Mouse (Mus musculus) stomach, embryonic 14.5 days (tissue): Measurements from ENCODE around the gene Boc. TPM values are rescaled to one million over a fixed set of nuclear protein-coding genes. Genes with fewer than 3 reads are reported as not detected.

Experiments
- ATAC-seq: fragments of 200-750 bp; cut with Nextera tagmentation; 2 replicates; pipeline ENCODE4 v1.8.0; 2017; ENCODE audit warnings: low read depth, moderate TSS enrichment; ENCODE audit not compliant: insufficient number of reproducible peaks, insufficient read depth, low FRiP score
- H3K27ac ChIP-seq: fragments of 300-500 bp; sonication (generic); 2 replicates; pipeline ENCODE4 v1.5.1; 2014; ENCODE audit warnings: mild to moderate bottlenecking, low read length, moderate library complexity, mixed read lengths
- H3K27me3 ChIP-seq: fragments of 300-500 bp; sonication (generic); 2 replicates; pipeline ENCODE4 v1.6.1; 2014; ENCODE audit warnings: low read length, control low read depth, mixed read lengths; ENCODE audit not compliant: control insufficient read depth, insufficient read depth
- H3K36me3 ChIP-seq: fragments of 300-500 bp; sonication (generic); 2 replicates; pipeline ENCODE4 v1.6.1; 2014; ENCODE audit warnings: mild to moderate bottlenecking, control low read depth, low read length, moderate library complexity, mixed read lengths; ENCODE audit not compliant: control insufficient read depth, insufficient read depth
- H3K4me1 ChIP-seq: fragments of 300-500 bp; sonication (generic); 2 replicates; pipeline ENCODE4 v1.6.1; 2014; ENCODE audit warnings: low read length, control low read depth, mixed read lengths; ENCODE audit not compliant: control insufficient read depth, insufficient read depth
- H3K4me2 ChIP-seq: fragments of 300-500 bp; sonication (generic); replicated peaks from 2 replicates; pipeline ENCODE4 v1.6.1; 2014; ENCODE audit warnings: low read depth, low read length, control low read depth
- H3K4me3 ChIP-seq: fragments of 300-500 bp; sonication (generic); 2 replicates; pipeline ENCODE4 v1.5.1; 2014; ENCODE audit warnings: low read depth, low read length, control low read depth
- H3K9ac ChIP-seq: fragments of 300-500 bp; sonication (generic); replicated peaks from 2 replicates; pipeline ENCODE4 v1.6.1; 2014; ENCODE audit warnings: low read depth, mild to moderate bottlenecking, control low read depth, low read length, moderate library complexity, mixed read lengths
- H3K9me3 ChIP-seq: fragments of 300-500 bp; sonication (generic); 2 replicates; pipeline ENCODE4 v1.6.1; 2016; ENCODE audit warnings: low read depth, low read length, control low read depth; ENCODE audit not compliant: control insufficient read depth
- WGBS: fragments of 180-500 bp; shearing (Covaris S2); extraction: QIAGEN DNeasy Blood & Tissue Kit; methylation state at CpG from one replicate; pipeline ENCODE4 v1.1.7; 2014; 5-methylcytosine and 5-hydroxymethylcytosine counted together
- polyA plus RNA-seq: library from polyadenylated mRNA; unstranded; fragments of >200 nt; fragmentation: Nextera tagmentation; extraction: Ambion mirVana; gene quantifications from 2 replicates; pipeline ENCODE4 v1.2.1, GENCODE M21; 2014

Boc gene
- polyA plus RNA-seq, 1 experiment from 2014 or later: 19.5 TPM

DNA sequence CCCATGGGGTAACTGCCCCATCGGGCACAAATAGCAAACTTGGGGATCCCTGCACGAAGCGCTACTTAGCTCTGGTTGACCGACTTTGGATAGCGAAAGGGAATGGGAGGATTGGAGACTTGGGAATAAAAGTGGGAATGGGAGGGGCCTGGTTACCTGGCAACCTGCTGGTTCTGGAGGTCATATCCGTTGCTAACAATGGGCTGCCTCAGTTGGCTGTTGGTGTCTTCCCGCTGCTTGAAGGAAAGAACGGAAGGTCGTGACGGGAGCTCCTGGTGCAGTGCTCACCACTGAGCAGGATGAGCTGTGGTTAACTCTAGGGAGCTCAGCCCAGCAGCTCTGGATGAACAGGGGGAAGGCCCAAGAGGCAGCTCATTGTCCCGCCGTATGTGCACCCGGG is 71.5 kb downstream of the Boc start:
- Histone ChIP-seq H3K4me3 (no peak overlapping the region), H3K27ac (no peak overlapping the region), H3K36me3 (peaks cover 49% of the 10 kb centered on the region), H3K4me2 (no peak overlapping the region), H3K9ac (no peak overlapping the region), H3K9me3 (no peaks in the 10 kb centered on the region), H3K4me1 (peaks cover under 1% of the 10 kb centered on the region; the same call in 1 of the 2 replicates), H3K27me3 (no peaks in the 10 kb centered on the region)
- WGBS: 90% methylated on average over 13 of the region's 13 CpGs
- ATAC-seq: no peak

GRCm38 (mm10) chr16:44486612-44487011 is 72.1 kb downstream of the Boc start:
- H3K36me3 ChIP-seq: peaks cover 46% of the 10 kb centered on the region
- no peak overlapping the region for H3K9ac ChIP-seq
- WGBS: 90% methylated on average over 9 of the region's 9 CpGs
- H3K4me3 ChIP-seq: no peak overlapping the region
- no peak overlapping the region for H3K27ac ChIP-seq
- H3K4me1 ChIP-seq: peaks cover 6% of the 10 kb centered on the region; the same call in 1 of the 2 replicates
- no peak overlapping the region for H3K4me2 ChIP-seq
- no peak for ATAC-seq
- no peaks in the 10 kb centered on the region for H3K27me3 ChIP-seq
- H3K9me3 ChIP-seq: no peaks in the 10 kb centered on the region

- H3K4me1 ChIP-seq: peaks cover 6% of the 10 kb centered on the region; the same call in 1 of the 2 replicates
- peaks cover 38% of the 10 kb centered on the region for H3K36me3 ChIP-seq
- ATAC-seq: no peak
- no peak overlapping the region for H3K4me2 ChIP-seq
- H3K9ac ChIP-seq: no peak overlapping the region
- no peaks in the 10 kb centered on the region for H3K9me3 ChIP-seq
- H3K27ac ChIP-seq: no peak overlapping the region
- H3K27me3 ChIP-seq: no peaks in the 10 kb centered on the region
- WGBS: 82% methylated on average over 8 of the region's 8 CpGs
- H3K4me3 ChIP-seq: no peak overlapping the region
These were observed 73.0 kb downstream of the Boc start for GRCm38 (mm10) chr16:44485691-44486090.

GRCm38 (mm10) chr16:44484831-44485230 is 73.9 kb downstream of the Boc start:
- peaks cover 32% of the 10 kb centered on the region for H3K36me3 ChIP-seq
- WGBS: 58% methylated on average over 10 of the region's 10 CpGs
- no peak for ATAC-seq
- H3K9me3 ChIP-seq: no peaks in the 10 kb centered on the region
- H3K4me2 ChIP-seq: no peak overlapping the region
- H3K4me1 ChIP-seq: peaks cover 6% of the 10 kb centered on the region; the same call in 1 of the 2 replicates
- H3K9ac ChIP-seq: no peak overlapping the region
- H3K4me3 ChIP-seq: no peak overlapping the region
- H3K27me3 ChIP-seq: no peaks in the 10 kb centered on the region
- no peak overlapping the region; the same call in 1 of the 2 replicates for H3K27ac ChIP-seq

- Histone ChIP-seq H3K36me3 (peaks cover 24% of the 10 kb centered on the region), H3K9ac (no peak overlapping the region), H3K4me3 (no peak overlapping the region), H3K27ac (no peak overlapping the region), H3K27me3 (no peaks in the 10 kb centered on the region), H3K9me3 (no peaks in the 10 kb centered on the region), H3K4me1 (peaks cover 6% of the 10 kb centered on the region; the same call in 1 of the 2 replicates), H3K4me2 (no peak overlapping the region)
- no peak for ATAC-seq
- WGBS: 4% methylated on average over 7 of the region's 7 CpGs
These were observed 74.6 kb downstream of the Boc start for GRCm38 (mm10) chr16:44484079-44484478.

- no peak for ATAC-seq
- peak overlapping the region; percentile 27; the same call in 1 of the 2 replicates for H3K27ac ChIP-seq
These were observed 76.8 kb downstream of the Boc start for GRCm38 (mm10) chr16:44481599-44482593.

DNA sequence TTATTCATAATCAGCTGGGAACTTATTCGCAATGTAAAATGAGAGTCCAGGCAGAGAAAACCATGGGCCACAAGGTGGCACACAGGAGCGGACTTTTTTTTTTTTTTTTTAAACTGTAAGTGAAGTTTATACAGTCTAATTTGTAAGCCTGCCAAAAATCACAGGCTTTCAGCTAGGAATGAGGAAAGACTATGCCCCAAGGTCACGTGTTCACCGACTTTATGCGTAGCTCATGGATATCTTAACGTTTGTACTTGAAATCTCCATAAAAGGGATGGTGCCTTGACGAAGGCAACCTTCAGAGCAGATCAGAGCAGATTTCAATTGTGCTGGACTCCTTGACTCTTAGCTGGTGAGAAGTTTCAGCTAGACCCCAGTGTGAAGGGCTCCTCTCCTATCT is 78.1 kb downstream of the Boc start:
- H3K27ac ChIP-seq: no peak overlapping the region
- H3K4me1 ChIP-seq: peaks cover 6% of the 10 kb centered on the region; the same call in 1 of the 2 replicates
- no peak overlapping the region for H3K4me2 ChIP-seq
- H3K27me3 ChIP-seq: no peaks in the 10 kb centered on the region
- H3K36me3 ChIP-seq: peaks cover 2% of the 10 kb centered on the region; the same call in 1 of the 2 replicates
- no peak overlapping the region for H3K9ac ChIP-seq
- ATAC-seq: peak; percentile 12; the same call in 1 of the 2 replicates
- H3K9me3 ChIP-seq: no peaks in the 10 kb centered on the region
- 33% methylated on average over 7 of the region's 7 CpGs for WGBS
- H3K4me3 ChIP-seq: no peak overlapping the region

More at GRCm38 (mm10) chr16:44481599-44482593, 76.8 kb downstream of the Boc start:
- WGBS: 38% methylated on average over 28 of the region's 28 CpGs
- H3K9me3 ChIP-seq: no peaks in the 10 kb centered on the region
- no peak overlapping the region for H3K4me2 ChIP-seq
- H3K9ac ChIP-seq: no peak overlapping the region
- H3K27me3 ChIP-seq: no peaks in the 10 kb centered on the region
- peaks cover 8% of the 10 kb centered on the region; the same call in 1 of the 2 replicates for H3K36me3 ChIP-seq
- H3K4me3 ChIP-seq: no peak overlapping the region
- H3K4me1 ChIP-seq: peaks cover 6% of the 10 kb centered on the region; the same call in 1 of the 2 replicates

- Histone ChIP-seq H3K9me3 (no peaks in the 10 kb centered on the region), H3K36me3 (no peaks in the 10 kb centered on the region), H3K27me3 (no peaks in the 10 kb centered on the region), H3K4me1 (peaks cover 6% of the 10 kb centered on the region; the same call in 1 of the 2 replicates), H3K27ac (no peak overlapping the region), H3K4me2 (no peak overlapping the region), H3K9ac (no peak overlapping the region), H3K4me3 (no peak overlapping the region)
- 90% methylated on average over 14 of the region's 14 CpGs for WGBS
- ATAC-seq: no peak
These were observed 78.8 kb downstream of the Boc start for GRCm38 (mm10) chr16:44479852-44480251.
